Mouse (Mus musculus) monocyte, adult 5-6 weeks (primary cell): ENCODE measurements around the gene Pqbp1. TPM values are rescaled to one million over a fixed set of nuclear protein-coding genes. Genes with fewer than 3 reads are reported as not detected.
A peak's percentile ranks its signal among the peaks of the same experiment; 100 is the strongest.
"Not testable (repeated sequence)": the region's sequence is repeated elsewhere in the genome, so short reads cannot be mapped to it uniquely, and the experiment has no call there.

ENCODE experiments used
- ATAC-seq: fragments of 153-309, 156-312 bp; replicated peaks from 2 replicates; pipeline ENCODE4 v1.8.0; 2017; ENCODE audit warnings: mild to moderate bottlenecking; ENCODE audit not compliant: low TSS enrichment, insufficient number of reproducible peaks, severe bottlenecking, poor library complexity, low FRiP score
- total RNA-seq: library from RNA; stranded (forward); fragments of 200-1000, 200-491, 200-594 nt; gene quantifications from 3 replicates; pipeline ENCODE4 v1.2.3, GENCODE M21; 2017

The Pqbp1 gene
- 119 to 165 TPM (median 164 TPM) in 3 replicates for total RNA-seq

GRCm38 (mm10) chrX:7898880-7899874 lies at the start of gene Pqbp1, which contains the start of gene Timm17b:
Gene Pqbp1, minus strand, starts transcription at chrX:7899269.
Gene Timm17b, plus strand, starts transcription at chrX:7899357.
- peak; percentile 94 for ATAC-seq

DNA sequence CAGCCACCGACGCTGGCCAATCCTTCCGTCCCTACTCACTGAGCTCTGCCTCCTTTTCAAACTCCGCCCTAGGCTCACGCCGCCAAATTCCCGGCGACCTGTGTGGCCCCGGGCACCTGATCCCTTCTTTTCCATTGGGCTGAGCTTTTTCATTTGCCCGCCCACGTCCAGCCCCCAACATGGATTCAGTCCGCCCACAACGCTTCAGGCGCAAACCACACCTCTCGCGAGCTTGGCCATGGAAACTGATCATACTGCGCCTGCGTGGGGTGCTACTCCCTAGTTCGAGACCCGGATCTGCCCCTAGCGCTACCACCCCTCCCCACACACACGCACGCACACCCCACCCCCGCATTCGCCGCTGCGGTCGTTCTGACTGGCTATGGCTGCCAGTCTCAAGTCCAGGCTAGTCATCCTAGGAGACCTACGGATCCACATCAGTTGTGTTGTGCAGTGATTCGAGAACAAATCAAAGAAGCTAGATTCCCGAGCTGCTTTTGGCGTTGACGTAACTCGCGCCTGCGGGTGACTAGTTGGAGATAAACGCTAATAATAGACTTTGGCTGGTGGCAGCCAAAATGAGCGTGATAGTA lies 48.9 kb upstream of the Pqbp1 start:
- peak; percentile 97 for ATAC-seq

DNA sequence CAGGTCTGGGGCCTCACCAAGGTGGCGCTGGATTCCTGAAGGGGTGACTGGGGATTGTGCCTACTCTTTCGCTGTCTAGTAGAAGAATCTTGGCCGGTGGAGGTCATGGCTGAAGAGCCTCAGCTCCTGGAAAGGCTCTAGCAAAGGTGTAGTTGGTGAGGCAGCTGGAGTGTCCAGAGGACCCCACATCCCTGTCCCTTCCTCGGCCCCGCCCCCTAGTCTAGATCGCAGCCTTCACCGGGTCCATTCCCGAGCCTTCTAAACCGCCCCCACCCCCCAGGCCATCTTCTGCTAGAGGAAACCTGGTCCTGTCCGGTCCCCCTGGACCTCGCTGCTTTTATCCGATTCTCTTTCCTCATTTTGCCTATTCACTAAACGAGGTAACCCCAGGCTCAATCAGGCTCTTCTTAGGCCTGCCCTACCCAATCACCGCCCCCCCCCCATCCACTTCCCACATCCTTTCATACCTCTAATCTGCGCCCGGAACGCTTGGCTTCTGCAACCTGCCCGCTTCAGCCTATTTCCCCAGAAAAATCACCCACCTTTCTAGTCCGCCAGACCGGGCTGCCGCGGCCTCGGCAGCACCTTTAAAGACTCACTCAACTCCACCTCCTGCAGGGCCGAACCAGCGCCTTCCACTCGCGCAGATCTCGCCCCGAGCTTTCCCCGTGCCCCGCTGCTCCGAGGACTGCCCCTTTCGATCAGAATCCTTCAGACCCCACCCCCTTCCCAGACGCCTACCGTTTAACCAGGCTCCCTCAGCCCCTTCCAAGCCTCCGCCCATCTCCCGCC lies 48.2 kb upstream of the Pqbp1 start, which contains the start of gene Hdac6:
Gene Hdac6 (minus strand): TSS at position 782 of the 792 bp plus-strand sequence.
- no peak for ATAC-seq

- no peak for ATAC-seq
These were observed 46.5 kb upstream of the Pqbp1 start for GRCm38 (mm10) chrX:7945618-7946017.

DNA sequence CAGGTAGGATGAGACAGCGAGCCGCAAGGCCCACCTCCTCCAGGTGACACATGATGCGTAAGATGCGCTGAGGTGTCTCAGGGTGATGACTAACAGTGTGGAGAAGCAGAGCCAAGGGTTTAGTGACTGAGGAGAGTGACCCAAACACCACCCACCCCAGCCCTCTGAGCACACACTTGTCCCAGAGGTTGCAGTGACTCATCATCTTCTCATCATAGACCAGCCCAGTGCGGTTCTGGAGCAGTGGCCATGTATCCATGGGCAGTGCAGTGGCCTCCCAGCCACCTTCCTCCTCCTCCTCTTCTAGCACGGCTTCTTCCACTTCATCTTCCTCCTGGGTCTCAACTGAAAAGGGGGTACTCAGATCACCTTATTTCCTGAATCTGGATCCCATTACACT lies 38.6 kb upstream of the Pqbp1 start:
- ATAC-seq, result no peak

DNA sequence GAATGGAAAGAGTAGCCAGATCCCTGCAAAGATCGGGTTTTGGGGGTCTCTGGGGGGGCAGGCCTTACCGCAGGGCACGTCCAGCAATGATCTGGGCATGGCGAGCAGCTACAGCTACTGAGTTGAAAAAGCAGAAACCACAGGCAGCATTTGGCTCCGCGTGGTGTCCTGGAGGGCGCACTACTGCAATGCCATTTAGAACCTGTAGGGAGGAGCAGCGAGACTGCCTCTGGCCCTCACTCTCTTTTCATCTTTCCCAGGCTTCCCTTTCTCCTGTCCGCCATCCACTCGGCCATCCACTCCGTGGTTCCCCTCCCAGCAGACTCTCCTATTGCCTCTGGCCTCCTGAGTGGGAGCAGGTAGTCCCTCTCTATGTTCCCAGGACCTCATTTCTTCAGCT lies 37.8 kb upstream of the Pqbp1 start:
- ATAC-seq, result no peak

DNA sequence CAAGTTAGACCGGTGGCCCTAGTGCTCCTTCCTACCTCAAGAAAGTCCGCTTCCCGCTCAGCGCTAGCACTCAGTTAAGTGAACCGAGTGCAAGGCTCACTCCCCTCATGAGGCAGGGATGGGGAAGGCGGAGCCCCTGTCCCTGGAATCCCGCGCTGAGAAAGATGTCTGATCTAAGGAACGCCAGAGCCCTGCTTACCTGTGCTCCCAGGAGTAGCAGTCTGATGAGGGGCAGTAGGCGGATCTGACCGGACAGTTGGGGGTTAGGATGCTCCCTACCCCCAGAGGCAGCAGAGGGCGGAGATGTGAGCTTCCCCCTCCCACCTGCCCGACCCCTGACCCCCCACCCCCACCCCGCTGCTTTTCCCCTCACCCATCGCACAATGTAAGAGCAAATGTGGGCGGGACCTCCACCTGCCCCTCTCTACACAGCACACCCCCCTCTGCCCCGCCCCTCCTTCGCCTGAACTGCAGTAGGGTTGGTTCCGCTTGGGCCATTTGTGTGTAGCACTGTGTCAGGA lies 29.3 kb upstream of the Pqbp1 start, which contains the start of gene Eras:
Gene Eras (minus strand): TSS at position 338 of the 521 bp plus-strand sequence.
- ATAC-seq, result no peak

- no peak for ATAC-seq
These were observed 28.0 kb upstream of the Pqbp1 start for GRCm38 (mm10) chrX:7927116-7927515.

- ATAC-seq, result no peak
These were observed 27.2 kb upstream of the Pqbp1 start for GRCm38 (mm10) chrX:7926266-7926665.

- no peak for ATAC-seq
These were observed 23.0 kb upstream of the Pqbp1 start for GRCm38 (mm10) chrX:7922032-7922431.

DNA sequence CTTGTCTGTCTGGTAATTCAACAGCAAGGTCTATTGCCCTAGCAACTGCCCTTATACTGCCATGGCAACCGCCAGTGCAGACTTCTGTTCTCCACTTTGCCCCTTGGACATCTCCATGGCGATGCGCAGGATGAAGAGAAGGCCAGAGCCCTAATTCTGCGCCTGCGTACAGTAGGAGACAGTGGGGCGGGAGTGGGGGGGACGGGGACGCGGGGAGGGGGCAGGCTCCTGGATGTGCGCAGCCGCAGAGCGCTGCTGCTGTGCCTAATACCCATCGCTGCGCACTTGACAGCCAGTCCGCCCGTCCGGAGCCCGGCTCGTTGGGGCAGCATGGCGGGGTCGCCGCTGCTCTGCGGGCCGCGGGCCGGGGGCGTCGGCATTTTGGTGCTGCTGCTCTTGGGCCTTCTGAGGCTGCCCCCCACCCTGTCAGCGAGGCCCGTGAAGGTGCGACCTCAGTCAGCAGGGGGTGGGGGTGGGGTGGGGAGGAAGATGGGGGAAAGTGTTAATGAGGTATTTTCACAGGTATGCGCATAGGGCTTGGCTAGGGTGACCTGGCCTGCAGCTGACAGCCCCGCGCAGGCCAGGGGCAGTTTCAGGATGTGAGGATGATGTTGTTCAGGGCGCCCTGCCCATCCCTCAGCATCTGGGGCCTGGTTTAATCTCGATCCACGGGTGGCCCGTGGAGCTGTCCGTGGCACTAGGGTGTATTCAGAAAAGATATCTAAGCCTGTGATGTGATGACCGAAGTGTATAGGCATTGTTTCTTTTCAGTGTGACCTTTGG lies 20.7 kb upstream of the Pqbp1 start, which contains the start of gene Pcsk1n:
Gene Pcsk1n (plus strand): TSS at position 222 of the 783 bp plus-strand sequence.
- no peak for ATAC-seq

DNA sequence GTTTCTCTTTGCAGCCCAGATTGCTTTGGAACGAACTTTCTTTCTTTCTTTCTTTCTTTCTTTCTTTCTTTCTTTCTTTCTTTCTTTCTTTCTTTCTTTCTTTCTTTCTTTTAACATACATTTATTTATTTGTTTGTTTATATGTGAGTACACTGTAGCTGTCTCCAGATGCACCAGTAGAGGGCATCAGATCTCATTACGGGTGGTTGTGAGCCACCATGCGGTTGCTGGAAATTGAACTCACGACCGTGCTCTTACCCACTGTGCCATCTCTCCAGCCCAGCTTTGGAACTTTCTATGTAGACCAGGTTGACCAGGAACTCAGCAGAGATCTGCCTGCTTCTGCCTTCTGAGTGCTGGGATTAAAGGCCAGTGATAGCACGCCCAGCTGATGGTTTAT lies 18.9 kb upstream of the Pqbp1 start:
- not testable (repeated sequence) for ATAC-seq

GRCm38 (mm10) chrX:7915669-7916068 lies 16.6 kb upstream of the Pqbp1 start:
- ATAC-seq, result 0 out of 2 replicates have a peak, but pooled peaks have one; percentile 47

DNA sequence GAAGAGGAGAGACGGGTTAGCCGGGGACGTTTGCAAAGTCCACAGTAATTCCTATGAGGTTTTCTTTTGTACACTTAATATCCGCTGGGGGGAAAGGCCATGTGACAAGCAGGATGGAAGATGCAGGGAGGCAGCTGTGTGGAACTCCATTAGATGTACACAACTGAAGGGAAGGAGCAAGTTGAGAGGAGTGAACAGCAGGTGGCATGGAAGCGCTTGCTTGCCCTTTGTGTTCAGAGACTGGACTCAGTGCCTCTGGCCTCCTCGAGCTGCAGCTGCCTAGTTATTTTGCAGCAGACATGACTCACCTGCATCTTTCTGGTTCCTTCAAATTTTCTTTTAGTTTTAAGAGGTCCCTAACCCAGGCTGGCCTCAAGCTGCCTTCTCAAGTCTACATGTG lies 11.4 kb upstream of the Pqbp1 start:
- ATAC-seq, result no peak

- ATAC-seq, result not testable (repeated sequence)
These were observed 10.2 kb upstream of the Pqbp1 start, which contains the start of gene Gm10490 for GRCm38 (mm10) chrX:7909242-7909641. Gene Gm10490, plus strand, starts transcription at chrX:7909542.

- ATAC-seq, result no peak
These were observed 8.7 kb upstream of the Pqbp1 start, which contains the start of gene Gm10491 for GRCm38 (mm10) chrX:7907735-7908134. Gene Gm10491, minus strand, starts transcription at chrX:7907835.

- no peak for ATAC-seq
These were observed 5.4 kb upstream of the Pqbp1 start for GRCm38 (mm10) chrX:7904441-7904840.

DNA sequence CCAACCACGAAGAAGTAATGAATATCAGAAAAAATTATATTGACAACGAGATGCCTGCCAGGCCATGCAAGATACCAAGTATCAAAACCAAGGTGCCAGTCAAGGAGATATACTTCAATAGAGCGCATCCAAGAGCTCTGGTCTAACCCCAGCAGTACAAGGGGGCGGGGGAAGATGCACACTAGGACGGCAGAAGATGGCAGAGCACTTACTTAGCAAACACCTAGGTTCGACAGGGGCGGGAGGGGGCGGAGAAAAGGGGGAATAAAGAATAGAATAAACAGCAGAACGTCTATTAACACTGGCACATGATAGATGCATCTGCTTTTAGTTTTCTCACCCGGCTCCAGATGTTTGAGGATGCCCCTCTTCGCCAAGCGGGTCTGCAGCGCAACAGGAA lies 858 bp downstream of the Pqbp1 start:
- ATAC-seq, result no peak
